Mouse (Mus musculus) splenic B cell, adult 2 months (primary cell): ENCODE measurements around the gene Wdr81.

Experiments used
- DNase-seq: peaks from one replicate; pipeline ENCODE4 v3.0.0-alpha.2; 2011; ENCODE audit warnings: low read depth, low spot score
- H3K27me3 ChIP-seq: 2 replicates; pipeline ENCODE4 v1.6.1; 2012; ENCODE audit warnings: mild to moderate bottlenecking, low read length, moderate library complexity, mixed read lengths; ENCODE audit not compliant: control insufficient read depth, poor library complexity, insufficient read depth, severe bottlenecking
- H3K36me3 ChIP-seq: 2 replicates; pipeline ENCODE4 v1.6.1; 2012; ENCODE audit warnings: mild to moderate bottlenecking, low read length, moderate library complexity, mixed read lengths; ENCODE audit not compliant: control insufficient read depth, poor library complexity, insufficient read depth, severe bottlenecking

The Wdr81 gene

DNA sequence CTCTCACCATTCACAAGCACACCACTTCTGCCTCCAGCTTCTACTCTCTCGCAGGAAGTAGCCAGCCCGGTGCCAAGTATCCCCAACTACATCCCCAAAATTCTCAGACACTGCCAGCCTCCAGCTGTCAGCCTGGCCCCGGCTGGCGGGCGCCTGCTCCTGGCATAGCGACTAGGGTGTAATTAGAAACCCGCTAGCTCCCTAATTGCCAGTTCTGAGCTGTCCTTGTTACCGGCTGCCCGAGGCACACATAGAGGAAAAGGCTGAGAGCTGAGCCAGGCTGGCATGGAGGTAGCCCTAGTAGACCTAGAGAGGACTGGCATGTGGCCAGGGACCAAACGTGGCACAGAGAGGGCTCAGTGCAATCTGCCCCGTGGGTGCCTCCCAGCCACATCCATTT, 23.2 kb downstream of the Wdr81 start:
- Histone ChIP-seq H3K27me3 (no peaks in the 10 kb centered on the region), H3K36me3 (no peaks in the 10 kb centered on the region)
- DNase-seq: no peak

DNA sequence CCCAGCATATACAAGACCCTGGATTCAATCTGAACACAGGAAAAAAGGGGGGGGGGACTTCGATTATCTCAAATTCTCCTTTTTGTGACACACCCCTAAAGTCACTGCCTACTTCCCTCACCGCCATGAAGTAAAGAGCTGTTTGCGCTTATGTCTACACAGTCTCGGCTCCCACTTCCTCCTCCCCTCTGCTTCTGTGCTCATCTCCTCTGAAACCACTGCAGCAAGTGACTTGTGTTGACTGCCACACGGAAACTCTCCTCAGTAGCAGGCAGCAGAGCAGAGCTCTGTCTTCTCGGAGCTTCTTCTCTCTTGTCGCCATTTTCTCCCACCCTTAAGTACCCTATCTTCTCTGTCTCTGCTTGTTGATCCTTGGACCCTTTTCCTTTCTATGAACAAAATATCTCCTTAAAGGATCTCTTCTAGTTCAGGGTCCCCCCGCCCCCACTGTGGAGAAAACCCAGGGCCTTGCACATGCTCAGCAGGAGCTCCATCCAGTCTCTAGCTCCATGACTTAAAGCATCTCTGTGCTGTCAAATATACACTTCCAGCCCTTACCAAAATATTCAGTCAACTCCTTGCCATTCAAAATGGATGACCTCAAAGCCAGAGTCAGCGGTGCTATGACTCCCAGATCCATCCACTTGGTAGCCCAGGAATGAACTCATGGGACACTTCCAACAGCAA, 25.4 kb downstream of the Wdr81 start:
- Histone ChIP-seq H3K27me3 (no peaks in the 10 kb centered on the region), H3K36me3 (no peaks in the 10 kb centered on the region)
- peak; percentile 75 for DNase-seq

DNA sequence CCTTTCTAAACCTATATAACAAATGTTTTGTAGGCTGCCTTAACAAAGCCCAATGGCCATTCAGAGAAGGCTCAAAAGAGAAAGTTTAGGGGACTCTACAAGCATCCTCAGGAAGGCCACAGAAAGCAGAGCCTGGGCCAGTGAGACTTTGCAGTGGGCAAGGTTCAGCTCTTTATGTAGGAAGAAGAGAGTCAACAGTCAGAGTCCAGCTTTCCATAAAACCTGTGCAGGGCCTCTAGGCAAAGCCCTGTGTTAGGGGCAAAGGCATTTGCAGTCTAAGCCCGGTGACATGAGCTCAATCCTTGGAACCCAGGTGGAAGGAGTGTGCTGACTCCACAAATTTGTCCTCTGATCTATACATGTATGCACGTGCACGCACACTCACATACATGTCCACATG, 30.1 kb downstream of the Wdr81 start:
- Histone ChIP-seq H3K27me3 (no peaks in the 10 kb centered on the region), H3K36me3 (no peaks in the 10 kb centered on the region)
- DNase-seq: no peak

DNA sequence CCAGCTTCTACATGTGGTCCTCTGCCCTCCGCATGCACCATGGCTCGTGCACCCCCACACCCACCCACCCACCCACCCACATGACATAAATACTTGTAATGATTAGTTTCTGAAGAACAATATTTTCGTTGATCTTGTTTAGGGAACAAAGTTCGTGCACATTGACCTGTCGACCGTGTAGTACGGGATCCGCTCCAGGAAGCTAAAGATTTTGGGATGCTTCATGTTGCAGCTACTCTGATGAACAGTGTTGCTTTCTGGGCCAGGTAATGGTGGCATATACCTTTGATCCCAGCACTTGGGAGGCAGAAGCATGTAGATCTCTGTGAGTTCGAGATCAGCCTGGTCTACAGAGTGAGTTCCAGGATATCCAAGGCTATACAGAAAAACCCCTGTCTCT, 30.5 kb downstream of the Wdr81 start:
- H3K36me3 ChIP-seq: no peaks in the 10 kb centered on the region
- no peaks in the 10 kb centered on the region for H3K27me3 ChIP-seq
- no peak for DNase-seq

DNA sequence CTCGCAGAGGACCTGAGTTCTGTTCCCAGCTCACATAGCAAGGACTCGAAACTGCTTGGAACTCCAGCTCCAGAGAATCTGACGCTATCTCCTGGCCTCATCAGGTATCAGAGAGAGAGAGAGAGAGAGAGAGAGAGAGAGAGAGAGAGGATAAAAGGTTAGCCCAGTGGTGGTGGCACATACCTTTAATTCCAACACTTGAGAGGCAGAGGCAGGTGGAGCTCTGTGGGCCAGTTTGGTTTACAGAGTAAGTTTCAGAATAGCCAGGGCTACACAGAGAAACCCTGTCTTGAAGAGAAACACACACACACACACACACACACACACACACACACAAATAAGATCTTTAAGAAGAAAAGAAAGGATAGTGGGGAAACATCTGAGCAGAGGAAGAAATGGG, 31.4 kb downstream of the Wdr81 start:
- Histone ChIP-seq H3K27me3 (no peaks in the 10 kb centered on the region), H3K36me3 (no peaks in the 10 kb centered on the region)
- DNase-seq: no peak

DNA sequence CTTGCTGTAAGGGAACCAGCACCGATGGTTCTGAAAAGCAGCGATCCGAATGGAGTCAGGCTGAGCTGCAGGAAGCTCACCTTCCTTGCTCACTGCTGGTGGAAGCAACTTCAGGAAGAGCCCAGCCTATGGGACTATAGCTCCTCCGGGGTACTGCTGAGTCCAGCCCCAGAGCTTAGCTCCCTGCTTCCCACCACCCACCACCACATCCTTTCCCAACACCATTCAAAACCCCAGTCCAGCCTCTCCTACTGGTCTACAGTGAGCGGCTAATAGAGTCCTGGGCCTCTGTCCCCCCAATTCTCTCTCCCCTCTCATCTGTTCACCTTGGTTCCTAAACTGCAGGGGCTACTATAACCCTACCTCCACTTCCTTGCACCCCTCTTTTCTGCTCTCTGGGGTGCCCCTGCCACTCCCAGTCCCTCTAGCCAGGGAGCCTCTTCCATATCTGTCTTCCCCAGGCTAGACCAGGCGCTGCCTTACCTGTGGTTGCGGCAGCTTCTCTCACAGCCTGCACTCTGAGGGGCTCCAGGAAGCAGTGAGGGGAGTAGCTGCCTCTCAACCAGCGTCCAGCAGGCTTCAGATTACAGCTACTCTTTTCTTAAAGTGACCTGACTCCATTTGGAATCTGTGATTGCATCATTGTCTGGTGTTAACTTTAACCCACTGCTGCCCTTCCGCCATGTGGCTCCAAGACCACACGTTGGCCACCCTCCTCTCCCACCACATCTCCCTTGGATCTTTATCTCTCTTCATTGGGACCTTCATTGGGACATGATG, 32.3 kb downstream of the Wdr81 start, which contains the start of gene Serpinf1:
Serpinf1 (minus strand) TSS at position 689 of the 780 bp plus-strand sequence.
- DNase-seq: no peak
- Histone ChIP-seq H3K36me3 (no peaks in the 10 kb centered on the region), H3K27me3 (no peaks in the 10 kb centered on the region)

DNA sequence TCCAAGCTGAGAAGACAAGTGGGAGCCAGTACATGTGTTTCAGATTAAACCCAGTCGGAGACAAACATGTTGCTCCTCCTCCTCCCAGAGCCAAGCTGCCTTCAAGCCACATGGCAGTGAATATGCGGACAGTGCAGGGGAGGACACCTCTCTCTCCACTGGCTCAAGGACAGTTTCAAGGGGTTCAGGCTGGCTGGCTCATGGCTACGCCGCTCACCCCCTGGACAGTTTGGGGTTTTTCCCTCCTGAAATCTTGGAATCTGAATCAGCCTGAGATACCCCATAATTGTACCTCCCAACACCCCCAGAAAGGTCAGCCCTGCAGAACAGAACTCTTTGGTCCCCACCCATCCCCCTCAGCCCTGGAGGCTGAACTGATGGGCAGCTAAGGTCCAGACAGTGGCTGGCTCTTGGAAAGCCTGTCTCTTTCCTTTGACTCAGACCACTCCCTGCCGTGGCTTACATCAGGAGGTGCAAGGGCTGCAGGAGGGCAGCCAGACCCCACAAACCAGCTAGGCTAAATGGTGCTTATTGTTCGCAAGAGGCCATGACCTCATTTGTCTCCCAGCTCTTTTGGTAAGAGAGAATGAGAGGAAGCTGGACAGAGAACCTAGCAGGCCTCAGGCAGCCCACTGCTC, 33.0 kb downstream of the Wdr81 start:
- H3K36me3 ChIP-seq: no peaks in the 10 kb centered on the region
- no peaks in the 10 kb centered on the region for H3K27me3 ChIP-seq
- DNase-seq: no peak

DNA sequence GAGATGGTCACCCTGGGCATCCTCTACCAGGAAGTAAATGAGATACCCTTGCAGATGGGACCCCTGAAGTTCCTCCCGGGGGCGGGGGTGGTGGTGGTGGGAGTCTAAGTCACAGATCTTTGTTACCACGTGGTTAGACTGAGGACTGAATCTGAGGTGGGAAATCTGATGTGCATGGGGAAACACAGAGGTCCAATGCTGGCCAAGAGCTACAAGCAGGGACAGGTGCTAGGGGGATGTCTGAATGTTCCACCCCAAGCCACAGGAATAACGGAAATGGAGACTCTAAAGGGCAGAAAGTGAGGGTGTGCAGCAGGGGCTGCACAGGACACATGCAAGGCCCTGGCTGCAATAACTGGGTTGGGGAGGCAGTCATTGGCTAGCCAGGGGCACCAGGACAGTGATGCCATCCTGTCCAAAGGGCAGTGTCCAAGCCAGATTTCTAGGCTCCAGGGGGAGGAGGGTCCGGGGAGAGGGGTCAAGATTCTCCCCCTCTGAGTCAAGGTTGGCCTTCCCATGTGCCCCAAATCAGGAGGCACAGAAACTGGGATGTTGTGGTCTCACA, 33.6 kb downstream of the Wdr81 start:
- no peak for DNase-seq
- no peaks in the 10 kb centered on the region for H3K27me3 ChIP-seq
- no peaks in the 10 kb centered on the region for H3K36me3 ChIP-seq

DNA sequence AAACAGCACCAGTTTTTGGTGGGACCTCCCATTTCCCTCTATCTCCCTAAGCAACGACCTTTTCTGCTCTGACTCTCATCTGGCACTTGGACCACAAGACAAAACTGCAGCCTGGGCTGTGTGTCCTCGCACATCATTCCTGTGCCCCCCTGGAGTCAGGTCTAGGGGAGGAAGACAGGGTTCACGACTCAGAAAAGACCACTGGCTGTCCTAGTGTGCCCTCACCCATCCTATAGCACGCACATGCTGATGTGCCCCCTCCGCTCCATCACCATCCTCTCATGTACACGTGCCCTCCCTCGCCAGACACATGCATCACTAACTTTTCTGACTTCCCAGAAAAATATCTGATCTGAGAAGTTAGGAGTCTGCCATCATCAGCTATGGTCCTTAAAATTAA, 34.5 kb downstream of the Wdr81 start:
- H3K27me3 ChIP-seq: no peaks in the 10 kb centered on the region
- no peak for DNase-seq
- H3K36me3 ChIP-seq: no peaks in the 10 kb centered on the region

DNA sequence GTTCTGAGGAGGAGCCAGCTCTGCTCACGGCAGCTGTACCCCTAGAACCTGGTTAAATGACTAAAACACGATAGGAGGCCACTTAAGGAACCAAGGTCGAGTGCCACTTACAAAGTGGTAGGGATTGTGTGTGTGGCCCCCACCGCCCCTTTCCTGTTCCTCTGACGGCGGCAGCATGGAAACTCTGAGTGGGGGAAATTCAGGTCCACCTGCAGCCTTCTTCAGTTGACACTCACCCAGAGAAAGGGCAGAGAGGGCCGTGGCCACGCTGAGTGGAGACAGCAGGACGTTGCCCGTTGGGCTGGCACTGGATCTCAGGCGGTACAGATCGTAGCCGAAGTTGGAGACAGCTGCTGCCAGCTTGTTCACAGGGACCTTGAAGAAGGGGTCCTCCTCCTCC, 38.5 kb downstream of the Wdr81 start:
- peak; percentile 70 for DNase-seq
- H3K27me3 ChIP-seq: no peaks in the 10 kb centered on the region
- no peaks in the 10 kb centered on the region for H3K36me3 ChIP-seq

DNA sequence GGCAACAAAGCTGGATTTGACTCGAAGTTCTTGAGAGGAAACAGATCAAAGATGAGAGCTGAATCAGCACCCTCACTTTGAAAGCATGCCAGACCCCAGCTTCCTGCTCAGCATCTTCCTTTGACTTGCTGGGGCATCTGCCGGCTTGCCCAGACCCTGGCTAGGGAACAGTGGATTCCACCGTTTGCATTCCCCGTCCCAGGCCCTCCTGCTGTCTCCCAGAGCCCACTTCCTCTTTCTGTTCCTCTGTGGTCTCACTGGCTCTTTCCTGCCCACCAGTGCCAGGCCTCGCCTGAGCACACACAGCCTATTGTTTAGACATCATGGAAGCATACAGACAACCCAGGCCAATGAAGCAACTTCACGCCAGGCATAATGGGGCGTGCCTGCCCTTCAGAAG, 39.4 kb downstream of the Wdr81 start:
- Histone ChIP-seq H3K36me3 (no peaks in the 10 kb centered on the region), H3K27me3 (no peaks in the 10 kb centered on the region)
- peak; percentile 64 for DNase-seq

DNA sequence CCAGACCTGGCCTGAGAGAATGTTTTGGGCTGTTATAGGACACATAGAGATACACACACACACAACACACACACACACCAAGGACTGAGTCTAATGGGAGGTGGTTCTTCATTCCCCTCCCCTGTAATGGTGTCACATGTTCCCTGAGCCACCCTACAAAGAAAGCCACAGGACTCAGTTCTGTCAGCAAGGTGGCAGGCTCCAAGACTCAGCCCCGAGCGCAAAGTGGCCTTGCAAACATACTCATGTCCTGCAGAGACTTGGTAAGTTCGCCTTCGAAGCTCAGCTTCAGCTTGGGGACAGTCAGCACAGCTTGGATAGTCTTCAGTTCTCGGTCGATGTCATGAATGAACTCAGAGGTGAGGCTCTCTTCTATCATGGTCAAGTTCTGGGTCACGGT, 43.9 kb downstream of the Wdr81 start:
- no peak for DNase-seq

DNA sequence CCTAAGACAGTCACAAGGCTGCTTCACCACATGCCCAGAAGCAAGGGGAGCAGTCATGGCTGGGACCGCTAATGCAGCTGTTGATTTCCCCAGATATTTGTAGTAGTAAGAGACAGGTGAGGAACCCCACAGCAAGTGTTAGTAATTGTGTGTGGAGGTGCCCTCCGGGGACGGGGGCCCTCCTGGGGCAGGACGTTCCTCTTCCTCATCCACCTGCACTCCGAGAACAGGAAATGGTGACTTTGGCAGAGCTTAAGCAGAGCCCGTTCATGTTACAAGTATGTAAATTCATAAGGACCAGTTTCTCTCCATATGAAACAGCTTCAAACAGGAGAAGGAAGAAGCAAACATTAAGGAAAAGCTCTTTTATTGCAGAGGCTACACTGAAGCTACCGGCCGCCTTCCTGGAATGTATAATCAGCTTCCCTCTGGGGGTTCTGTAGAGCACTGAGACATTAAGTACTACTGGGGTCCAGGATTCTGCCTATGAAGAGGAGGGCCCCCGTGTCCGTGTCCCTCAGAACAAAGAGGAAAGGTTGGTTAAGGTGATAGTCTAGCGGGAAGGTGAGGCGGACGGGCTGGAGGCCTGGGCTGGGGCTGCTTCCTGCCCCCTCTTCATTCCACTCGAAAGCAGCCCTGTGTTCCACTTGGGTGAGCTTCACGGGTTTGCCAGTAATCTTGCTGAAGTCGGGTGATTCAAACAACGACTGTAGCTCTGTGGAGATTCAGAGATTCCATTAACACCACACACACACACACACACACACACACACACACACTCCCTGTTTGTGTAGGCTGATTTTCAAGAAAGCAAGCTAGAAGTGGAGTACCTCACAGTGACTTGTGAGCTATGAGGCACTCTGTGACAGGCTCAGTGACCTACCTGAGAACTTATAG, 44.6 kb downstream of the Wdr81 start:
- peak; percentile 58 for DNase-seq
- Histone ChIP-seq H3K27me3 (no peaks in the 10 kb centered on the region), H3K36me3 (no peaks in the 10 kb centered on the region)

More for the DNA sequence above, 43.9 kb downstream of the Wdr81 start:
- Histone ChIP-seq H3K36me3 (no peaks in the 10 kb centered on the region), H3K27me3 (no peaks in the 10 kb centered on the region)

DNA sequence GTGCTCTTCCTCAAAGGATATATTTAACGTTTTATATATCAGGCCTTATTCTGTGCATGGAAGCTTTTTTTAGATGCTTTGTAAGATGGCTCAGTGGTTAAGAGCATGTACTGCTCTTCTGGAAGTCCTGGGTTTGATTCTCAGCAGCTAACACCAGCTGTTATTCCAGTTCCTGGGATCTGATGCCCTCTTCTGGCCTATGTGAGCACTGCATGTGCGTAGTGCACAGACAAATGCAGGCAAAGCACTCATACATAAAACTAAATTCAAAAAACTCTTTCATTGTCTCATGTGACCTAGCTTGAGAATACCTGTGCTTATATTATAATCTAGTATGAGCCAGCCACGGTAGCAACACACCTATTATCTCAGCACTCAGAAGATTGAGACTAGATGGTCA, 47.7 kb downstream of the Wdr81 start:
- H3K36me3 ChIP-seq: no peaks in the 10 kb centered on the region
- no peaks in the 10 kb centered on the region for H3K27me3 ChIP-seq
- peak; percentile 81 for DNase-seq
